Mouse (Mus musculus): ENCODE results near the gene Tdg. TPM values are rescaled to one million over a fixed set of nuclear protein-coding genes. Genes with fewer than 3 reads are reported as not detected.

Gene Tdg
- polyA plus RNA-seq, 1 experiment from 2014 or later = 27.5 TPM

- Histone ChIP-seq H3K9me3 (replicated peaks; ENCODE audit: control insufficient read depth, low read length) (no peaks in the 10 kb centered on the region), H3K27ac (ENCODE audit: low read length) (no peak overlapping the region), H3K9ac (ENCODE audit: low read depth, low read length) (no peak overlapping the region), H3K36me3 (ENCODE audit: control insufficient read depth, insufficient read depth) (no peaks in the 10 kb centered on the region), H3K4me2 (ENCODE audit: low read depth, low read length) (no peak overlapping the region), H3K4me1 (ENCODE audit: control insufficient read depth, low read depth, low read length) (no peaks in the 10 kb centered on the region), H3K4me3 (ENCODE audit: low read depth, low read length) (no peak overlapping the region), H3K27me3 (ENCODE audit: control insufficient read depth, insufficient read depth, low read depth, low read length) (no peaks in the 10 kb centered on the region)
- no peak for ATAC-seq (ENCODE audit: low read depth)
- WGBS (ENCODE audit: insufficient replicate concordance) = 72% methylated on average over 5 of the region's 5 CpGs
Observed at GRCm38 (mm10) chr10:82680769-82681168, 51.1 kb downstream of the Tdg start.

DNA sequence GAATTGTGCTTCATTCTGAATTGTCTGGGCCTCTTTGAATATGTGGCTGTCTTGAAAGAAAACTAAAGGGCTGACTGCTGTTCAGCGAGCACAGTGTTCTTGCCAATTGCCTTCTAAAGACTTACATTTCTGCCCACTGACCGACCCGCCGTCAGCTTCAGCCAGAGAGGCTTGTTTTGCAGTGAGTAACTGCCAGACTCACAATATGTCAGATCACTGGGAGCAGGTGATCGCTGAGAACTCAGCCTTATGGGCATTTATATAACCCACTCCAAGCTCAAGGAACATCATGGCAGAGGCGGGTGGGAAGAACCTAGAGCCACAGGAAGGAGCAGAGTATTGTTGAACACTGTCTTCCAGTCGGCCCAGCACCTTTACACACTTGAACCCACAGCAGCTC, 52.0 kb downstream of the Tdg start:
- Histone ChIP-seq H3K36me3 (ENCODE audit: control insufficient read depth, insufficient read depth) (no peaks in the 10 kb centered on the region), H3K4me1 (ENCODE audit: control insufficient read depth, low read depth, low read length) (no peaks in the 10 kb centered on the region), H3K4me2 (ENCODE audit: low read depth, low read length) (no peak overlapping the region), H3K9ac (ENCODE audit: low read depth, low read length) (no peak overlapping the region), H3K4me3 (ENCODE audit: low read depth, low read length) (no peak overlapping the region), H3K27me3 (ENCODE audit: control insufficient read depth, insufficient read depth, low read depth, low read length) (no peaks in the 10 kb centered on the region), H3K27ac (ENCODE audit: low read length) (no peak overlapping the region), H3K9me3 (replicated peaks; ENCODE audit: control insufficient read depth, low read length) (no peaks in the 10 kb centered on the region)
- ATAC-seq (ENCODE audit: low read depth) = no peak
- WGBS (ENCODE audit: insufficient replicate concordance) = 71% methylated on average over 7 of the region's 7 CpGs

GRCm38 (mm10) chr10:82685440-82685839, 55.8 kb downstream of the Tdg start:
- peak; percentile 85 for ATAC-seq (ENCODE audit: low read depth)
- Histone ChIP-seq H3K9ac (ENCODE audit: low read depth, low read length) (no peak overlapping the region), H3K9me3 (replicated peaks; ENCODE audit: control insufficient read depth, low read length) (no peaks in the 10 kb centered on the region), H3K4me2 (ENCODE audit: low read depth, low read length) (no peak overlapping the region), H3K36me3 (ENCODE audit: control insufficient read depth, insufficient read depth) (no peaks in the 10 kb centered on the region), H3K27ac (ENCODE audit: low read length) (0 out of 2 replicates have a peak overlapping the region, but pooled peaks have one; percentile 10), H3K4me1 (ENCODE audit: control insufficient read depth, low read depth, low read length) (no peaks in the 10 kb centered on the region), H3K27me3 (ENCODE audit: control insufficient read depth, insufficient read depth, low read depth, low read length) (peaks cover 4% of the 10 kb centered on the region; the same call in 1 of the 2 replicates), H3K4me3 (ENCODE audit: low read depth, low read length) (no peak overlapping the region)
- 24% methylated on average over 2 of the region's 2 CpGs for WGBS (ENCODE audit: insufficient replicate concordance)

- Histone ChIP-seq H3K4me2 (ENCODE audit: low read depth, low read length) (no peak overlapping the region), H3K27ac (ENCODE audit: low read length) (no peak overlapping the region), H3K36me3 (ENCODE audit: control insufficient read depth, insufficient read depth) (no peaks in the 10 kb centered on the region), H3K9ac (ENCODE audit: low read depth, low read length) (no peak overlapping the region), H3K4me3 (ENCODE audit: low read depth, low read length) (no peak overlapping the region), H3K27me3 (ENCODE audit: control insufficient read depth, insufficient read depth, low read depth, low read length) (peaks cover 11% of the 10 kb centered on the region), H3K9me3 (replicated peaks; ENCODE audit: control insufficient read depth, low read length) (no peaks in the 10 kb centered on the region), H3K4me1 (ENCODE audit: control insufficient read depth, low read depth, low read length) (no peaks in the 10 kb centered on the region)
- ATAC-seq (ENCODE audit: low read depth) = no peak
- WGBS (ENCODE audit: insufficient replicate concordance) = 42% methylated on average over 7 of the region's 7 CpGs
Observed at GRCm38 (mm10) chr10:82689681-82690211, 60.1 kb downstream of the Tdg start.

DNA sequence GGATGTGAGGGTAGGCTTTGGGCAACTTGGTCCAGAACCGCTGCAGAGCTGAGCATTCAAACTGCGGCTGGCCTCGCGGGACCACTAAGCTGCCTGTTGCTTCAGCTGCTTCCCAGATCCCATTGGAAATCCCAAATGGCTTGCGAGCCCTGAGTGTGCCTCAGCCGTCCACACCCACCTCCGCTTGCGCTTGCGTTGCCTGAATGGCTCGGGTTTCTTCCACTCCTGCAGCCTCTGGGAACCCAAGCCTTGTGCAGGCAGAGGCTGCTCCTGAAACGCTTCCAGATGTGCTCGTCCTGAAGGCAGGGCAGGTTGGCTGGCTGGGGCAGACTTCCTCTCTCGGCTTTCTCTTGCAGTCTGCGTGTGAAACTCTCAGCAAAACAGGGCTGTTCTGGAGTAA, 60.9 kb downstream of the Tdg start, which contains the start of gene Glt8d2:
Glt8d2 (minus strand) TSS at position 157 of the 400 bp plus-strand sequence.
- H3K36me3 ChIP-seq (ENCODE audit: control insufficient read depth, insufficient read depth) = no peaks in the 10 kb centered on the region
- WGBS (ENCODE audit: insufficient replicate concordance) = 9% methylated on average over 14 of the region's 14 CpGs
- H3K27ac ChIP-seq (ENCODE audit: low read length) = no peak within 1 kb of the TSS
- no peak for ATAC-seq (ENCODE audit: low read depth)
- H3K4me2 ChIP-seq (ENCODE audit: low read depth, low read length) = peak within 1 kb of the TSS; percentile 15; the same call in 1 of the 2 replicates
- H3K27me3 ChIP-seq (ENCODE audit: control insufficient read depth, insufficient read depth, low read depth, low read length) = peaks cover 11% of the 10 kb centered on the region
- H3K4me3 ChIP-seq (ENCODE audit: low read depth, low read length) = no peak within 1 kb of the TSS
- H3K9me3 ChIP-seq (replicated peaks; ENCODE audit: control insufficient read depth, low read length) = no peaks in the 10 kb centered on the region
- H3K9ac ChIP-seq (ENCODE audit: low read depth, low read length) = no peak within 1 kb of the TSS
- no peaks in the 10 kb centered on the region for H3K4me1 ChIP-seq (ENCODE audit: control insufficient read depth, low read depth, low read length)

- Histone ChIP-seq H3K36me3 (ENCODE audit: control insufficient read depth, insufficient read depth) (no peaks in the 10 kb centered on the region), H3K9me3 (replicated peaks; ENCODE audit: control insufficient read depth, low read length) (no peaks in the 10 kb centered on the region), H3K4me1 (ENCODE audit: control insufficient read depth, low read depth, low read length) (peaks cover 19% of the 10 kb centered on the region), H3K4me2 (ENCODE audit: low read depth, low read length) (no peak within 1 kb of the TSS), H3K9ac (ENCODE audit: low read depth, low read length) (no peak within 1 kb of the TSS), H3K27me3 (ENCODE audit: control insufficient read depth, insufficient read depth, low read depth, low read length) (peaks cover 3% of the 10 kb centered on the region), H3K27ac (ENCODE audit: low read length) (peak within 1 kb of the TSS; percentile 39; the same call in 1 of the 2 replicates), H3K4me3 (ENCODE audit: low read depth, low read length) (no peak within 1 kb of the TSS)
- WGBS (ENCODE audit: insufficient replicate concordance) = 25% methylated on average over 5 of the region's 5 CpGs
- ATAC-seq (ENCODE audit: low read depth) = no peak
Observed at GRCm38 (mm10) chr10:82695956-82696355, 66.3 kb downstream of the Tdg start, which contains the start of gene Hcfc2. Hcfc2 (plus strand) TSS chr10:82696160.

- Histone ChIP-seq H3K9ac (ENCODE audit: low read depth, low read length) (no peak overlapping the region), H3K36me3 (ENCODE audit: control insufficient read depth, insufficient read depth) (no peaks in the 10 kb centered on the region), H3K27ac (ENCODE audit: low read length) (peak overlapping the region; percentile 39; the same call in 1 of the 2 replicates), H3K4me2 (ENCODE audit: low read depth, low read length) (no peak overlapping the region), H3K9me3 (replicated peaks; ENCODE audit: control insufficient read depth, low read length) (no peaks in the 10 kb centered on the region), H3K27me3 (ENCODE audit: control insufficient read depth, insufficient read depth, low read depth, low read length) (no peaks in the 10 kb centered on the region; the same call in 1 of the 2 replicates), H3K4me1 (ENCODE audit: control insufficient read depth, low read depth, low read length) (peaks cover 19% of the 10 kb centered on the region), H3K4me3 (ENCODE audit: low read depth, low read length) (no peak overlapping the region)
- WGBS (ENCODE audit: insufficient replicate concordance) = 28% methylated on average over 4 of the region's 4 CpGs
- ATAC-seq (ENCODE audit: low read depth) = no peak
Observed at GRCm38 (mm10) chr10:82696453-82697079, 66.9 kb downstream of the Tdg start.

DNA sequence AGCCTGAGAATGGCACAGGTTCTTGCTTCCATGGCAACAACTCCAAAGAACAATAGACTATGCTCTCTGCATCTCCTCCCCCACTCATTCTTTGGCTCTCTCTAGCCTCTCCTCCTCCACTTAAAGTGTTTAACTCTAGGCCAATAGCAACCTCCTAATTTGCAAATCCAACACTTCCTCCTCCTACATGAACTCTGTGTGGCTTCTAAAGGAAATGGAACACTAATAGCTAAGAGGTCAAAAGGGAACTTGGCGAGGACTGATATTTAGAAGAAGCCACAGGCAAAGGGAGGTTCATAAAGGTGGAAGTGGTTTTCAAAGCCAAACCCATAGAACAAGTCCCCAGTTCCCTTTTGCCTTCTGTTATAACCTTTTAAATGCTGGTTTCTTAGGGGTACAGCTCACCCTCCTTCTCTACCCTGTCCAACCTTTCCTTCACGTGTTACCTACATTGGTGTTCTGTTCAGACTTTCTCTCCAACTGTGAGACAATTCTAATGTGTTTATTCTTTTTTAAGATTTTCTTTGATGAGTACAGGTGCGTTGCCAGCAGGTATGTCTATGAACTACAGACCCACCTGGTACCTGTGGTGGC, 67.8 kb downstream of the Tdg start:
- Histone ChIP-seq H3K4me3 (ENCODE audit: low read depth, low read length) (no peak overlapping the region), H3K4me1 (ENCODE audit: control insufficient read depth, low read depth, low read length) (peaks cover 19% of the 10 kb centered on the region), H3K36me3 (ENCODE audit: control insufficient read depth, insufficient read depth) (no peaks in the 10 kb centered on the region), H3K9me3 (replicated peaks; ENCODE audit: control insufficient read depth, low read length) (no peaks in the 10 kb centered on the region), H3K4me2 (ENCODE audit: low read depth, low read length) (no peak overlapping the region), H3K27me3 (ENCODE audit: control insufficient read depth, insufficient read depth, low read depth, low read length) (no peaks in the 10 kb centered on the region), H3K9ac (ENCODE audit: low read depth, low read length) (no peak overlapping the region), H3K27ac (ENCODE audit: low read length) (0 out of 2 replicates have a peak overlapping the region, but pooled peaks have one; percentile 39)
- no peak for ATAC-seq (ENCODE audit: low read depth)
- WGBS (ENCODE audit: insufficient replicate concordance) = 46% methylated on average over 3 of the region's 3 CpGs

GRCm38 (mm10) chr10:82698712-82699261, 69.2 kb downstream of the Tdg start:
- Histone ChIP-seq H3K9ac (ENCODE audit: low read depth, low read length) (peak overlapping the region; percentile 80), H3K27ac (ENCODE audit: low read length) (peak overlapping the region; percentile 50), H3K36me3 (ENCODE audit: control insufficient read depth, insufficient read depth) (no peaks in the 10 kb centered on the region), H3K27me3 (ENCODE audit: control insufficient read depth, insufficient read depth, low read depth, low read length) (no peaks in the 10 kb centered on the region), H3K4me1 (ENCODE audit: control insufficient read depth, low read depth, low read length) (peaks cover 19% of the 10 kb centered on the region), H3K4me2 (ENCODE audit: low read depth, low read length) (peak overlapping the region; percentile 87), H3K9me3 (replicated peaks; ENCODE audit: control insufficient read depth, low read length) (no peaks in the 10 kb centered on the region), H3K4me3 (ENCODE audit: low read depth, low read length) (peak overlapping the region; percentile 86)
- 1% methylated on average over 42 of the region's 42 CpGs for WGBS (ENCODE audit: insufficient replicate concordance)
- ATAC-seq (ENCODE audit: low read depth) = peak; percentile 95

Measured in liver, embryonic 16.5 days (tissue).